Mouse (Mus musculus) heart, embryonic 16.5 days (tissue): ENCODE data around the gene Haspin. TPM values are rescaled to one million over a fixed set of nuclear protein-coding genes. Genes with fewer than 3 reads are reported as not detected.

Experiments used
- polyA plus RNA-seq: library from polyadenylated mRNA; unstranded; fragments of >200 nt; fragmentation: Nextera tagmentation; extraction: Ambion mirVana; gene quantifications from 2 replicates; pipeline ENCODE4 v1.2.1, GENCODE M21; 2015

The Haspin gene
- polyA plus RNA-seq, 1 experiment from 2014 or later: 13.6 TPM

Other genes starting within 250 kb of the Haspin start
- gene Atp2a3, start 177.1 kb downstream of the Haspin start, polyA plus RNA-seq: 9.0 and 14.9 TPM in 2 replicates
- gene P2rx1, start 139.2 kb downstream of the Haspin start, polyA plus RNA-seq: 3.0 and 5.6 TPM in 2 replicates
- 3.4 and 3.7 TPM in 2 replicates for gene Camkk1, start 119.3 kb downstream of the Haspin start, polyA plus RNA-seq
- 10.1 and 11.5 TPM in 2 replicates for gene Ncbp3, start 90.5 kb downstream of the Haspin start, polyA plus RNA-seq
- 1.4 and 2.2 TPM in 2 replicates for gene Itgae, start 47.7 kb downstream of the Haspin start, polyA plus RNA-seq
- gene P2rx5, start 22.1 kb upstream of the Haspin start, polyA plus RNA-seq: 2.2 and 2.9 TPM in 2 replicates
- gene Emc6, start 38.7 kb upstream of the Haspin start, polyA plus RNA-seq: 105 and 113 TPM in 2 replicates
- gene Tax1bp3, start 38.8 kb upstream of the Haspin start, polyA plus RNA-seq: 237 and 257 TPM in 2 replicates
- gene Ctns, start 60.7 kb upstream of the Haspin start, polyA plus RNA-seq: 14.5 and 15.3 TPM in 2 replicates
- 0.86 and 1.00 TPM in 2 replicates for gene Shpk, start 61.2 kb upstream of the Haspin start, polyA plus RNA-seq
- 0.06 and 0.08 TPM in 2 replicates for gene Trpv1, start 96.0 kb upstream of the Haspin start, polyA plus RNA-seq
- gene Trpv3, start 129.1 kb upstream of the Haspin start, polyA plus RNA-seq: 0.08 and 0.09 TPM in 2 replicates
- gene Aspa, start 191.3 kb upstream of the Haspin start, polyA plus RNA-seq: 0.25 and 0.41 TPM in 2 replicates
- not detected in 2 replicates for gene Gm49340, start 191.4 kb upstream of the Haspin start, polyA plus RNA-seq
- not detected in 2 replicates for gene Spata22, start 191.4 kb upstream of the Haspin start, polyA plus RNA-seq
- gene Olfr20, start 212.5 kb upstream of the Haspin start, polyA plus RNA-seq: not detected in 2 replicates
- not detected in 2 replicates for gene Olfr376, start 233.0 kb upstream of the Haspin start, polyA plus RNA-seq